In genomic region chr11:96765645-96766044, GRCm38 (mm10) we compare ENCODE assay signal across 10 mouse cellular contexts. TPM values are rescaled to one million over a fixed set of nuclear protein-coding genes. Genes with fewer than 3 reads are reported as not detected.
DNase-seq lines count a peak whose midpoint lies in the region; ATAC-seq lines count a peak whose summit lies in the region.
"Had no signal": no experiment of that assay in that cellular context is flagged by ENCODE, and none has a peak within 500 bp of the region (broad histone marks: within the 10 kb centered on the region; RNA-seq: fewer than 3 reads in every experiment).

No protein-coding gene starts in this region.

- DNase-seq in forebrain, embryonic 14.5 days (ENCODE audit: low spot score), result no peak
- peak; percentile 84 for DNase-seq in 416B (ENCODE audit: low read depth)
- peak; percentile 18 for DNase-seq in lung, postnatal 14 days
- no peak for DNase-seq in spleen, postnatal 14 days (ENCODE audit: low spot score in 2 of 2)
- DNase-seq in frontal cortex, postnatal 14 days (ENCODE audit: low spot score in 2 of 2), result no peak
- DNase-seq in ovary, postnatal 36 days (ENCODE audit: low spot score), result no peak
- DNase-seq: kidney, postnatal 4 days had no signal

- no peak overlapping the region for H3K9ac ChIP-seq in forebrain, embryonic 14.5 days (ENCODE audit: low read length)
- no peak overlapping the region for H3K9ac ChIP-seq in forebrain, embryonic 13.5 days
- H3K9ac ChIP-seq in heart, embryonic 15.5 days, result no peak overlapping the region
- H3K9ac ChIP-seq: neural tube, embryonic 12.5 days had no signal

- H3K36me3 ChIP-seq in forebrain, embryonic 14.5 days (ENCODE audit: control insufficient read depth, insufficient read depth, low read length), result peaks cover 30% of the 10 kb centered on the region
- peaks cover 31% of the 10 kb centered on the region for H3K36me3 ChIP-seq in forebrain, embryonic 13.5 days (ENCODE audit: poor library complexity, severe bottlenecking)
- H3K36me3 ChIP-seq in heart, embryonic 15.5 days, result peaks cover 25% of the 10 kb centered on the region

- H3K4me2 ChIP-seq in forebrain, embryonic 14.5 days (ENCODE audit: low read length), result no peak overlapping the region
- H3K4me2 ChIP-seq in forebrain, embryonic 13.5 days, result no peak overlapping the region
- no peak overlapping the region for H3K4me2 ChIP-seq in heart, embryonic 15.5 days
- H3K4me2 ChIP-seq: neural tube, embryonic 12.5 days had no signal

- no peak overlapping the region for H3K4me3 ChIP-seq in forebrain, embryonic 14.5 days (ENCODE audit: low read depth, low read length)
- no peak overlapping the region for H3K4me3 ChIP-seq in forebrain, embryonic 13.5 days
- H3K4me3 ChIP-seq in heart, embryonic 15.5 days, result no peak overlapping the region
- H3K4me3 ChIP-seq: neural tube, embryonic 12.5 days had no signal

- peaks cover 11% of the 10 kb centered on the region for H3K4me1 ChIP-seq in forebrain, embryonic 14.5 days (ENCODE audit: control insufficient read depth, insufficient read depth, low read length)
- peaks cover 49% of the 10 kb centered on the region for H3K4me1 ChIP-seq in forebrain, embryonic 13.5 days
- peaks cover 6% of the 10 kb centered on the region; the same call in 1 of the 2 replicates for H3K4me1 ChIP-seq in heart, embryonic 15.5 days (replicated peaks)

- 80% methylated on average over 7 of the region's 7 CpGs for WGBS in forebrain, embryonic 14.5 days
- WGBS in forebrain, embryonic 13.5 days, result 85% methylated on average over 7 of the region's 7 CpGs
- WGBS in heart, embryonic 15.5 days, result 62% methylated on average over 7 of the region's 7 CpGs

- H3K27me3 ChIP-seq in forebrain, embryonic 14.5 days (replicated peaks; ENCODE audit: control insufficient read depth, insufficient read depth, low read length), result no peaks in the 10 kb centered on the region
- no peaks in the 10 kb centered on the region for H3K27me3 ChIP-seq in forebrain, embryonic 13.5 days
- H3K27me3 ChIP-seq in heart, embryonic 15.5 days, result no peaks in the 10 kb centered on the region
- H3K27me3 ChIP-seq: neural tube, embryonic 12.5 days had no signal

- ATAC-seq in forebrain, embryonic 14.5 days, result no peak
- ATAC-seq in forebrain, embryonic 13.5 days, result no peak
- no peak for ATAC-seq in heart, embryonic 15.5 days (replicated peaks; ENCODE audit: insufficient number of reproducible peaks, insufficient read depth, low FRiP score, low read depth)

- 0 out of 2 replicates have a peak overlapping the region, but pooled peaks have one; percentile 18 for H3K27ac ChIP-seq in forebrain, embryonic 14.5 days (ENCODE audit: low read depth, low read length)
- H3K27ac ChIP-seq in forebrain, embryonic 13.5 days, result no peak overlapping the region
- H3K27ac ChIP-seq in heart, embryonic 15.5 days, result peak overlapping the region; percentile 45; the same call in 1 of the 2 replicates

- no peaks in the 10 kb centered on the region for H3K9me3 ChIP-seq in forebrain, embryonic 14.5 days (replicated peaks; ENCODE audit: control insufficient read depth, low read length)
- H3K9me3 ChIP-seq in forebrain, embryonic 13.5 days (replicated peaks), result no peaks in the 10 kb centered on the region
- no peaks in the 10 kb centered on the region for H3K9me3 ChIP-seq in heart, embryonic 15.5 days (replicated peaks)
- H3K9me3 ChIP-seq: neural tube, embryonic 12.5 days had no signal

RNA-seq across cellular contexts. Expression of gene Snx11, which starts 11.7 kb away (rescaled TPM):
- polyA plus RNA-seq in forebrain, embryonic 14.5 days (2014; fragmentation: Nextera tagmentation; extraction: Ambion mirVana), result 17.6 and 21.6 TPM in 2 replicates
- polyA plus RNA-seq in forebrain, embryonic 13.5 days (2015; fragmentation: Nextera tagmentation; extraction: Ambion mirVana), result 36.2 and 43.0 TPM in 2 replicates
- polyA plus RNA-seq in heart, embryonic 15.5 days (2015; fragmentation: Nextera tagmentation; extraction: Ambion mirVana), result 10.9 and 13.4 TPM in 2 replicates

RNA-seq across cellular contexts. Expression of gene Cbx1, which starts 23.3 kb away (rescaled TPM):
- polyA plus RNA-seq in forebrain, embryonic 14.5 days (2014; fragmentation: Nextera tagmentation; extraction: Ambion mirVana), result 94.8 and 99.7 TPM in 2 replicates
- 156 and 175 TPM in 2 replicates for polyA plus RNA-seq in forebrain, embryonic 13.5 days (2015; fragmentation: Nextera tagmentation; extraction: Ambion mirVana)
- polyA plus RNA-seq in heart, embryonic 15.5 days (2015; fragmentation: Nextera tagmentation; extraction: Ambion mirVana), result 52.4 and 52.9 TPM in 2 replicates

Comparison
In these comparisons a context has a peak if more than half of its experiments do, and no peak if none do; other contexts are left out.
1. DNase-seq: peak in 416B (single experiment) and lung, postnatal 14 days (single experiment); none in forebrain, embryonic 14.5 days (single experiment), spleen, postnatal 14 days (0 of 2), frontal cortex, postnatal 14 days (0 of 2) and ovary, postnatal 36 days (single experiment).